Mouse (Mus musculus) E14TG2a.4 (cell line): ENCODE measurements around the gene Atp2c2.
A peak's percentile ranks its signal among the peaks of the same experiment; 100 is the strongest.

Experiments
- H3K27me3 ChIP-seq: 2 replicates; pipeline ENCODE4 v1.6.1; 2014; ENCODE audit warnings: low read length, control low read depth; ENCODE audit not compliant: insufficient read depth
- H3K36me3 ChIP-seq: 2 replicates; pipeline ENCODE4 v1.6.1; 2014; ENCODE audit warnings: low read length, control low read depth; ENCODE audit not compliant: insufficient read depth
- H3K4me1 ChIP-seq: replicated peaks from 2 replicates; pipeline ENCODE4 v1.6.1; 2014; ENCODE audit warnings: low read depth, low read length, control low read depth
- H3K4me3 ChIP-seq: replicated peaks from 2 replicates; pipeline ENCODE4 v1.5.1; 2014; ENCODE audit warnings: mild to moderate bottlenecking, low read length
- H3K9me3 ChIP-seq: 2 replicates; pipeline ENCODE4 v1.6.1; 2014; ENCODE audit warnings: low read length, control low read depth
- CTCF ChIP-seq: conservative IDR thresholded peaks from 2 replicates; pipeline ENCODE4 v1.5.1; 2014; ENCODE audit warnings: low read length
- NANOG ChIP-seq: IDR thresholded peaks from 2 replicates; pipeline ENCODE4 v1.6.1; 2014; ENCODE audit warnings: borderline replicate concordance, low read length, mixed read lengths
- POU5F1 ChIP-seq: IDR thresholded peaks from 2 replicates; pipeline ENCODE4 v1.6.1; 2014; ENCODE audit warnings: low read length, borderline replicate concordance

Gene Atp2c2

DNA sequence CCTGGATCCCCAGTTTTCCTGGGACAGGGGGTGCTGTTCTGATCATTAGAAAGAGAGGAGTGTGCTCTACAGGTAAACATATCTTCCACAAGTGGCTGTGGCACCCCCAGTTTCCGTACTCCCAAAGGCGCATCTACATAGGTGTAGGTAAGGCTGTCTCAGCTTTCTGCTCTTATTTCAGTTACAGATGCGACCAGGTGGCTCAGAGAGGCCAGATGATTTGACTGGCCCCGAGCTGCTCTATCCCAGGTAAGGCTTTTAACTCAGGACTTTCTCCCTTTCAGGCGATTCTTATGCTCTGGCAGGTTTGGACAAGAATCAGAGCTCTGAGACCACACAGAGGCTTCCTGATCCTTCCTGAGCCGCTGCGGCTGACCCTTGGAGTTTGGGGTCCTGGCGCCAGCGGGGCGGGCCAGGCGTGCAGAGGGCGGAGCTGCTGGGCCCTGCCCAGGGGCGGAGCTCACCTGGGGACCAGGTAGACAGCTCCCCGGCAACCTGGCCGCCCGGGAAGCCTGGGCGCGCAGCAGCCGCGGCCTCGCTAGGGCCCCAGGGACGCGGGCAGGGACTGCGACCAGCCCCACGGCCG is at the start of gene Atp2c2:
Gene Atp2c2 (plus strand): TSS at position 461 of the 586 bp plus-strand sequence.
- H3K4me1 ChIP-seq, result peaks cover 27% of the 10 kb centered on the region
- TF ChIP-seq CTCF (no peak), NANOG (no peak), POU5F1 (no peak)
- H3K27me3 ChIP-seq, result peaks cover 56% of the 10 kb centered on the region
- no peaks in the 10 kb centered on the region for H3K36me3 ChIP-seq
- peak within 1 kb of the TSS; percentile 73 for H3K4me3 ChIP-seq
- no peaks in the 10 kb centered on the region for H3K9me3 ChIP-seq

DNA sequence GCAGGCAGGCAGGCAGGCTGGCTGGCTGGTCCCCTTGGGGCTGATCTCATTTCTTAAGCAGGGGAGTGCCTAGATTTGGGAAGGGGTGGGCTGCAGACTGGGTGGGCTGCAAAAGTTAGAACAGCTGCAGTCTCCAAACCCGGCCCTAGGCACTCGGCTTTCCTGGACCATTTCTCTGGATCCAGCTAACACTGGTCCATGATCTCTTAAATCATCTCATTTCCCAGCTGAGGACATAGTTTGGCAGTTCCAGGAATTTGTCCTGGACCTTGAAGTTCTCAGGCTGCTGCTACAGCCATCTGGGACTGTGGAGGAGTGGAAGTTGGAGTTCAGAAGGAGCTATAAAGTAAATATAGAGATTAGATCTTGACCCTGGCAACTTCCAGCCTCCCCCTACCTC is 48.5 kb upstream of the Atp2c2 start:
- H3K27me3 ChIP-seq, result peaks cover 10% of the 10 kb centered on the region; the same call in 1 of the 2 replicates
- H3K36me3 ChIP-seq, result no peaks in the 10 kb centered on the region
- no peak for TF ChIP-seq NANOG
- TF ChIP-seq POU5F1, result no peak
- TF ChIP-seq CTCF, result no peak
- peaks cover 10% of the 10 kb centered on the region for H3K9me3 ChIP-seq
- no peak overlapping the region for H3K4me3 ChIP-seq
- peaks cover 6% of the 10 kb centered on the region for H3K4me1 ChIP-seq

DNA sequence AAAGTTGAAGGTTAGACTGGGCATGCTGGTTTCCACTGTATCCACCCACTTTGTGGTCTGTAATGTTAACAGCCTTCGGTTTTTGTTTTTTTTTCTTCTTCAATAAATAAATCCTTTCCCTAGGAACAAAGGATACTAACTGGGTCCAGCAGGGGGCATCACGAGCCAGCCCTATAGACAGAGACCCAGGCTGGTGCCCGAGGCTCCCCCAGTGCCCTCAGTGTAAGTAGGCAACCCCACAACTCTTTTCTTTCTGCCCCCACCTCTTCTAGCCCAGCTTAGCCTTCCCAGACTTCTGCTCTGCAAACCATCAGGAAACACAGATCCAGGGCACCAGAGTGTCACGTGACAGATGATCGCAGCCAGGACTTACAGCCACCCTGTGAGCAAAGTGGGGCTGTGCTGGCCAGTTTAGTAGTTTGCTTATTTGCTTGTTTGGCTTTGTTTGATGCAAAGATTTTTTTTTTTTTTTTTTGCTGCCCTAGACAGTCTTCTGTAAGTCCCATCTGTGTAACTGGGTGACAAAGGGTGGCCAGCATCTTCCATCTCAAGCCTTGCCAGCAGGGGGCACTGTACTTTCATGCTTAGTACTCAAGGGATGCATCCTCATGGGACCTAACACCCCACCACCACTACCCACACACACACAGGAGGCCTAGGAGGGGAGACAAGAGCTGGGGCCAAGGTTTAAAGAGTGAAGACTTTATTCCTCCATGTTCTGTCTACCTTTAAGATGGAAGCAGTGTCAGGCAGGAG is 42.9 kb upstream of the Atp2c2 start:
- no peak overlapping the region for H3K4me3 ChIP-seq
- no peaks in the 10 kb centered on the region for H3K36me3 ChIP-seq
- 0 out of 2 replicates have a peak, but pooled peaks cover 7% of the 10 kb centered on the region for H3K9me3 ChIP-seq
- H3K27me3 ChIP-seq, result peaks cover 3% of the 10 kb centered on the region; the same call in 1 of the 2 replicates
- TF ChIP-seq CTCF (peak; percentile 41), POU5F1 (no peak)
- peaks cover 21% of the 10 kb centered on the region for H3K4me1 ChIP-seq

DNA sequence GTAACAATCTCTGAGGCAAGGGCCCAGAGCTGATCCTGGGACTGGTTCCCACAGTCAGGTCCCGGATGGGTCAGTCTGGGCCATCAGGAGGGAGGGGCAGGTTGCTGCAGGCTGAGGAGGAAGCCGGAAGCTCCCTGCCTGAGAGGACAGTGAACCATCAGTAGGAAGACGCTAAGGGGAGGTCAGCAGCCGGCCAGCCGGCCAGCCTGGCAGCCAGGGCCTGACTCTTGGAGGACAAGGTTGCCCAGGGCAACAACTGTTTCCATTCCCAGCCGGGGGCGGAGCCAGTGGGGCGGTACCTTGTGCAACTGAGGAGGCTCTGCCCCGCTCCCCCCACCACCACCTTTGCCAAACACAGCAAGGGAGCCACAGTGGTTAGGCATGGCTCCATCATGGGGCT is 38.7 kb upstream of the Atp2c2 start:
- Histone ChIP-seq H3K27me3 (peaks cover 14% of the 10 kb centered on the region; the same call in 1 of the 2 replicates), H3K4me1 (peaks cover 20% of the 10 kb centered on the region), H3K4me3 (no peak overlapping the region), H3K36me3 (no peaks in the 10 kb centered on the region), H3K9me3 (0 out of 2 replicates have a peak, but pooled peaks cover 7% of the 10 kb centered on the region)
- no peak for TF ChIP-seq POU5F1
- TF ChIP-seq CTCF, result no peak
- TF ChIP-seq NANOG, result no peak

DNA sequence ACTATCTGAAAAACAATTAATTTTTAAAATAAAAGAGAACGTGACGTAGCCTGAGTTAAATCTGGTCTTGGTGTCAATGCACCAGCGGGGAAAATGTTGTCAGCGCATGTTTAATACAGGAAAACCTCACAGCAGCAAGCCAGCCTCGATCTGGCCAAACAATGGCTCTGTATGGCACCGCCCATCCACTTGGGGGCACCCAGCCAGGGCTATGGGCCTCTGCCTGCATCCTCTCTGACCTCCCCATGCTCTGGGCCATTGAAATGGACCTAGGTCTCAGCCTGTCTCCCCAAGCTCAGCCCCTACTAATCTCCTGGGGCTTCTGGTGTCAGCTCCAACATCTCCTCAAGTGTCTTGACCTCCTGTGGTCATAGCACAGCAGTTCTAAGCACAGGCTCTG is 37.9 kb upstream of the Atp2c2 start:
- Histone ChIP-seq H3K36me3 (no peaks in the 10 kb centered on the region), H3K4me1 (peaks cover 24% of the 10 kb centered on the region), H3K9me3 (0 out of 2 replicates have a peak, but pooled peaks cover 7% of the 10 kb centered on the region), H3K4me3 (no peak overlapping the region), H3K27me3 (peaks cover 22% of the 10 kb centered on the region; the same call in 1 of the 2 replicates)
- TF ChIP-seq CTCF, result no peak
- TF ChIP-seq NANOG, result no peak
- no peak for TF ChIP-seq POU5F1

DNA sequence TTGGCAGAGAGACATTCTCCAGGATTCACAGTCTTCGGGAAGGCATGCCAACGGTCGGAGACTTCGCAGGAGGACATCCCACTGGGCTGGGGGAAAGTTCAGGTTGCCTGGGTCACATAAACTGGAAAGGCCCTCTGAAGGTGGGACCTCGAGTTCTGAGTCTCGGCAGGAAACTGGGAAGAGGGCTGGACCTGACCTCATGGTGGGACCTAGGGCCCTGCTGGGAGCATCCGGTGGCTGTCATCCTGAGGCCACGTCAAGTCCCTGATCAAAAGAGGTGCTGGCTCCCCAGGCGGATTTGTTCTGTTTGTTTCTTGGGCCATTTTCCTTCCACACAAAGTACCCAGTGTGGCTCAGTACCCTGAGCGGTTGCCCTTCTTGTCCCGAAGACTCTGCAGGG is 36.4 kb upstream of the Atp2c2 start:
- no peak for TF ChIP-seq NANOG
- H3K27me3 ChIP-seq, result peaks cover 24% of the 10 kb centered on the region; the same call in 1 of the 2 replicates
- no peaks in the 10 kb centered on the region for H3K36me3 ChIP-seq
- H3K4me1 ChIP-seq, result peaks cover 25% of the 10 kb centered on the region
- H3K4me3 ChIP-seq, result no peak overlapping the region
- H3K9me3 ChIP-seq, result no peaks in the 10 kb centered on the region

DNA sequence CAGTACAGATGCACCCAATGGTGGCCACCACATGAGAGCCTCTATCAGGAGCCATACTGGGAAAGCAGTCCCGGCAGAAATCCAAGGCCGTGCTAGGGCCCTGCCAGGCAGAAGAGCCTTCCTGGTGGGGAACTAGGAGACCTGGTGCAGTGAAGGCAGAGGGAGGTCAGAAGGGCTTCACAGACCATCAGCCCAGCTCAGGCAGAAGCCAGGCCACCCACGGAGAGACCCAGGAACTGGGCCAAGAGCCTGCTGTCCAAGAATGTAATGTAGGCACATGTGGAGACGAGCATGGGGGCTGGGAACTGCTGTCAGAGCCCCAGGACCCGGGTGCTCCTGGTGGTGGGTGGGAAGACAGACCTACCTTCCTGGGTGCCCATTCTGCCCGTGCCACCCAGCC is 34.5 kb upstream of the Atp2c2 start:
- peaks cover 34% of the 10 kb centered on the region for H3K4me1 ChIP-seq
- H3K4me3 ChIP-seq, result no peak overlapping the region
- no peaks in the 10 kb centered on the region for H3K9me3 ChIP-seq
- H3K27me3 ChIP-seq, result peaks cover 24% of the 10 kb centered on the region; the same call in 1 of the 2 replicates
- no peaks in the 10 kb centered on the region for H3K36me3 ChIP-seq
- TF ChIP-seq NANOG, result no peak

DNA sequence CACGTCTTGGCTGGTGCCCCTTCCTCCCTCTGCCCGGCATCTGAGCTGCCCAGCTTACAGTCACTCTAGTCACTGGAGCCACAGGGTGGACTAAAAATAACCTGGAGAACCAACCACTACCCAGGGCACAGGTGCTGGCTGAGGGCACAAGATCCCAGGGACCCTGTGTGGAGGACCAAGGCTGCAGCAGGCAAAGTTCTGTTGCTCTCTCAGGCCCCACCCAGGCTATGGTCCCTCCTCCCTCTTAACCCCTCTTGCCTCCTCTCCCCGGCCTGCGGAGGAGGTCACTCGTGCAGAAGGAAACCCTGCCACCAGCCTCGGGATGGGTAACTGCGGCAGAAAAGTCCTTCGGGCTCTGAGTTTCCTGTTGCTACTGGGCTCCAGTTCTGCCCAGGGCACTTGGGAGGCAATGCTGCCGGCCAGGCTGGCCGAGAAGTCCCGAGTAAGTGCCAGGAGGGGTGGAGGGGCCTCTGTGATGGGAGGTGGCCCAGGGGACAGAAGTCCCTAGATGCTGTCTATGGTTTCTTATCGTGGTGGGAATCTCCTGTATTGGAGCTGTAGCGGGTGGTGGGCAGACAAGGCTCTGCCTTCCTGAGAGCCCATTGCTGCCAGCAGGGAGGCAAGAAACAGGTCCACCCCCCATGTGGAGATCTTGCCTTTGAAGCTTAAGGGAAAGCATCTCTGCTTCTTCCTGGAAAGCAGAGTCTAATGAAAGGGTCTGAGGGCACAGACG is 33.4 kb upstream of the Atp2c2 start, which contains the start of gene Wfdc1:
Gene Wfdc1 (plus strand): TSS at position 147 of the 733 bp plus-strand sequence.
- Histone ChIP-seq H3K4me1 (peaks cover 36% of the 10 kb centered on the region), H3K4me3 (no peak within 1 kb of the TSS), H3K9me3 (no peaks in the 10 kb centered on the region), H3K36me3 (no peaks in the 10 kb centered on the region), H3K27me3 (peaks cover 24% of the 10 kb centered on the region; the same call in 1 of the 2 replicates)
- TF ChIP-seq CTCF (no peak), NANOG (no peak), POU5F1 (no peak)

DNA sequence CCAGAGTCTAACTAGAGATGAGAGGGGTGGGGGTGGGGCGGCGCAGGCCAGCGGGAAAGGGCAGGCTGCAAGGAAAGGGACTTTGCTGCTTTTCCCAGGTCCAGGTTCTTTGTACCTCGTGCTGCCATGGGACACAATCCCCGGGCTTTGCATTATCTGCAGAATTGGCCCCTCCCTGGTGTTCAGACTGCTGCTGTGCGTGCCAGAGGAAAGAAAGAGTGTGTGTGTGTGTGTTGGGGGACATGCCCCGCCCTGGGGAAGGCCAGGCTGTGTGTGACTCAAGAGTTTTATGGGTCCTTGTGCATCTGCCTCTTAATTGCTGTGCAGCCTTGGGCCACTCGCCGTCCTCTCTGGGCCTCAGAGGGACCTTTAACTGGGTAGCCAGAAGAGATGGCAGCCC is 31.4 kb upstream of the Atp2c2 start:
- peaks cover 26% of the 10 kb centered on the region; the same call in 1 of the 2 replicates for H3K27me3 ChIP-seq
- peaks cover 35% of the 10 kb centered on the region for H3K4me1 ChIP-seq
- H3K36me3 ChIP-seq, result no peaks in the 10 kb centered on the region
- H3K4me3 ChIP-seq, result no peak overlapping the region
- no peaks in the 10 kb centered on the region for H3K9me3 ChIP-seq
- no peak for TF ChIP-seq POU5F1
- no peak for TF ChIP-seq CTCF
- no peak for TF ChIP-seq NANOG
